Mouse (Mus musculus) MEL (cell line): ENCODE data around the gene Zcchc24.

Experiments used
- CTCF ChIP-seq, 3 experiments: IDR thresholded peaks in 2 of 3; conservative IDR thresholded peaks in 1 of 3; 2 replicates each; pipeline ENCODE4 v1.5.1; 2011 to 2012; ENCODE audit warnings: low read length in 3 of 3, low read depth in 2 of 3, mild to moderate bottlenecking in 2 of 3, improper control_type of control experiment in 1 of 3, inconsistent platforms in 1 of 3, mixed read lengths in 1 of 3, moderate library complexity in 1 of 3; ENCODE audit not compliant: control insufficient read depth in 1 of 3, insufficient read depth in 1 of 3, poor library complexity in 1 of 3, severe bottlenecking in 1 of 3
- ETS1 ChIP-seq: IDR thresholded peaks from 2 replicates; pipeline ENCODE4 v1.6.1; 2012; ENCODE audit warnings: low read depth, mild to moderate bottlenecking, inconsistent platforms, low read length, improper control_type of control experiment, moderate library complexity
- GATA1 ChIP-seq: IDR thresholded peaks from 2 replicates; pipeline ENCODE4 v1.6.1; 2011; ENCODE audit warnings: low read depth, low read length, improper control_type of control experiment
- NRF1 ChIP-seq: IDR thresholded peaks from 2 replicates; pipeline ENCODE4 v1.6.1; 2014; ENCODE audit warnings: low read depth, mild to moderate bottlenecking, inconsistent platforms, low read length, improper control_type of control experiment, moderate library complexity; ENCODE audit not compliant: poor library complexity, insufficient read depth, severe bottlenecking
- POLR2A ChIP-seq, 2 experiments: IDR thresholded peaks; 2 replicates each; pipeline ENCODE4 v1.6.1; 2011 to 2012; ENCODE audit warnings: low read length in 2 of 2, mild to moderate bottlenecking in 2 of 2, control low read depth in 1 of 2, improper control_type of control experiment in 1 of 2, low read depth in 1 of 2, moderate library complexity in 1 of 2; ENCODE audit not compliant: control insufficient read depth in 1 of 2, insufficient read depth in 1 of 2, poor library complexity in 1 of 2
- RAD21 ChIP-seq: IDR thresholded peaks from 2 replicates; pipeline ENCODE4 v1.6.1; 2011; ENCODE audit warnings: mild to moderate bottlenecking, low read depth, low read length, improper control_type of control experiment

GRCm38 (mm10) chr14:25765146-25765545 lies 3.7 kb downstream of the Zcchc24 start:
- no peak for TF ChIP-seq CTCF (IDR thresholded peaks at IDR 0.05 in 2 of 3, conservative IDR thresholded peaks at IDR 0.05 in 1 of 3; ENCODE audit: control insufficient read depth in 1 of 3, insufficient read depth in 1 of 3, low read depth in 2 of 3, low read length in 3 of 3, poor library complexity in 1 of 3, severe bottlenecking in 1 of 3)
- TF ChIP-seq POLR2A (IDR thresholded peaks at IDR 0.05; ENCODE audit: control insufficient read depth in 1 of 2, insufficient read depth in 1 of 2, low read depth in 1 of 2, low read length in 2 of 2, poor library complexity in 1 of 2) = no peak
- no peak for TF ChIP-seq GATA1
- no peak for TF ChIP-seq NRF1
- TF ChIP-seq ETS1 = no peak
- no peak for TF ChIP-seq RAD21
